Mouse (Mus musculus) cerebellum, adult (tissue): Measurements from ENCODE around the gene Sacm1l.

Source experiments
- ATAC-seq: cut with Nextera tagmentation; 2 replicates; pipeline ENCODE4 v1.9.2; 2017; ENCODE audit warnings: mild to moderate bottlenecking, moderate library complexity, mixed read lengths; ENCODE audit not compliant: insufficient number of reproducible peaks, low FRiP score, low TSS enrichment

Sacm1l gene

GRCm38 (mm10) chr9:123507380-123507779 is 22.2 kb upstream of the Sacm1l start:
- ATAC-seq: no peak

- ATAC-seq: no peak
Observed at GRCm38 (mm10) chr9:123508986-123509385, 20.6 kb upstream of the Sacm1l start.

GRCm38 (mm10) chr9:123509638-123510604 is 19.6 kb upstream of the Sacm1l start:
- no peak for ATAC-seq

GRCm38 (mm10) chr9:123510926-123511325 is 18.6 kb upstream of the Sacm1l start:
- ATAC-seq: no peak

GRCm38 (mm10) chr9:123512482-123512881 is 17.1 kb upstream of the Sacm1l start:
- ATAC-seq: no peak

GRCm38 (mm10) chr9:123515087-123515486 is 14.5 kb upstream of the Sacm1l start:
- ATAC-seq: no peak

GRCm38 (mm10) chr9:123516641-123517385 is 12.7 kb upstream of the Sacm1l start:
- no peak for ATAC-seq

- no peak for ATAC-seq
Observed at GRCm38 (mm10) chr9:123518969-123519894, 10.3 kb upstream of the Sacm1l start.

GRCm38 (mm10) chr9:123520735-123521134 is 8.8 kb upstream of the Sacm1l start:
- ATAC-seq: no peak

GRCm38 (mm10) chr9:123523676-123524075 is 5.9 kb upstream of the Sacm1l start:
- no peak for ATAC-seq

GRCm38 (mm10) chr9:123525095-123525494 is 4.5 kb upstream of the Sacm1l start:
- ATAC-seq: no peak

GRCm38 (mm10) chr9:123526502-123526901 is 3.1 kb upstream of the Sacm1l start:
- no peak for ATAC-seq

GRCm38 (mm10) chr9:123528087-123528925 is 1.3 kb upstream of the Sacm1l start:
- no peak for ATAC-seq

GRCm38 (mm10) chr9:123528926-123529295 is 648 bp upstream of the Sacm1l start:
- no peak for ATAC-seq

- ATAC-seq: no peak
Observed at GRCm38 (mm10) chr9:123530158-123530475, 558 bp downstream of the Sacm1l start.

- ATAC-seq: no peak
Observed at GRCm38 (mm10) chr9:123530566-123531130, 1.1 kb downstream of the Sacm1l start.

GRCm38 (mm10) chr9:123531234-123531633 is 1.7 kb downstream of the Sacm1l start:
- ATAC-seq: no peak

- no peak for ATAC-seq
Observed at GRCm38 (mm10) chr9:123536613-123537012, 7.1 kb downstream of the Sacm1l start.

- no peak for ATAC-seq
Observed at GRCm38 (mm10) chr9:123538189-123538588, 8.6 kb downstream of the Sacm1l start.
